Mouse (Mus musculus) kidney, postnatal 0 days (tissue): ENCODE results near the gene Ppfibp2. TPM values are rescaled to one million over a fixed set of nuclear protein-coding genes. Genes with fewer than 3 reads are reported as not detected.
A peak's percentile ranks its signal among the peaks of the same experiment; 100 is the strongest.

Experiments used
- ATAC-seq: fragments of 200-750 bp; cut with Nextera tagmentation; replicated peaks from 2 replicates; pipeline ENCODE4 v1.8.0; 2017; ENCODE audit warnings: low read depth, moderate number of reproducible peaks, moderate TSS enrichment, moderate library complexity; ENCODE audit not compliant: low FRiP score
- DNase-seq: peaks from one replicate; pipeline ENCODE4 v3.0.0-alpha.2; 2016; ENCODE audit warnings: low spot score
- H3K27ac ChIP-seq: fragments of 300-500 bp; sonication (generic); 2 replicates; pipeline ENCODE4 v1.5.1; 2014; ENCODE audit warnings: mild to moderate bottlenecking
- H3K27me3 ChIP-seq: fragments of 300-500 bp; sonication (generic); 2 replicates; pipeline ENCODE4 v1.6.1; 2014; ENCODE audit warnings: low read length, mixed read lengths; ENCODE audit not compliant: insufficient read depth
- H3K36me3 ChIP-seq: fragments of 300-500 bp; sonication (generic); 2 replicates; pipeline ENCODE4 v1.6.1; 2014; ENCODE audit warnings: low read length, mixed read lengths; ENCODE audit not compliant: insufficient read depth
- H3K4me1 ChIP-seq: fragments of 300-500 bp; sonication (generic); replicated peaks from 2 replicates; pipeline ENCODE4 v1.6.1; 2014; ENCODE audit warnings: antibody characterized with exemption, low read length, mixed read lengths; ENCODE audit not compliant: insufficient read depth
- H3K4me2 ChIP-seq: fragments of 300-500 bp; sonication (generic); 2 replicates; pipeline ENCODE4 v1.6.1; 2014; ENCODE audit warnings: mild to moderate bottlenecking, low read length, moderate library complexity, mixed read lengths
- H3K4me3 ChIP-seq: fragments of 300-500 bp; sonication (generic); replicated peaks from 2 replicates; pipeline ENCODE4 v1.5.1; 2014; ENCODE audit warnings: low read depth, low read length
- H3K9ac ChIP-seq: fragments of 300-500 bp; sonication (generic); 2 replicates; pipeline ENCODE4 v1.6.1; 2014; ENCODE audit warnings: low read depth, low read length
- H3K9me3 ChIP-seq: fragments of 300-500 bp; sonication (generic); replicated peaks from 2 replicates; pipeline ENCODE4 v1.6.1; 2016; ENCODE audit warnings: low read length, inconsistent platforms, mixed read lengths
- CTCF ChIP-seq: IDR thresholded peaks from 2 replicates; pipeline ENCODE4 v1.5.1; 2016; ENCODE audit warnings: antibody characterized with exemption, low read depth, mild to moderate bottlenecking, moderate library complexity
- WGBS: fragments of 180-500 bp; shearing (Covaris S2); extraction: QIAGEN DNeasy Blood & Tissue Kit; methylation state at CpG from one replicate; pipeline ENCODE4 v1.1.7; 2014; 5-methylcytosine and 5-hydroxymethylcytosine counted together
- polyA plus RNA-seq: library from polyadenylated mRNA; unstranded; fragments of >200 nt; fragmentation: Nextera tagmentation; extraction: Ambion mirVana; gene quantifications from 2 replicates; pipeline ENCODE4 v1.2.1, GENCODE M21; 2015

Gene Ppfibp2
- polyA plus RNA-seq, 1 experiment from 2014 or later: 8.3 TPM

GRCm38 (mm10) chr7:107680151-107680852, 85.3 kb downstream of the Ppfibp2 start:
- no peak overlapping the region for H3K4me3 ChIP-seq
- H3K36me3 ChIP-seq: no peaks in the 10 kb centered on the region
- H3K4me1 ChIP-seq: no peaks in the 10 kb centered on the region
- no peaks in the 10 kb centered on the region for H3K27me3 ChIP-seq
- no peaks in the 10 kb centered on the region for H3K9me3 ChIP-seq
- no peak overlapping the region for H3K4me2 ChIP-seq
- H3K27ac ChIP-seq: no peak overlapping the region
- ATAC-seq (no peak), DNase-seq (no peak)
- 49% methylated on average over 6 of the region's 6 CpGs for WGBS
- no peak for TF ChIP-seq CTCF
- no peak overlapping the region for H3K9ac ChIP-seq

- Histone ChIP-seq H3K27ac (no peak overlapping the region), H3K4me3 (no peak overlapping the region), H3K27me3 (no peaks in the 10 kb centered on the region), H3K36me3 (no peaks in the 10 kb centered on the region), H3K4me2 (no peak overlapping the region), H3K9me3 (no peaks in the 10 kb centered on the region), H3K9ac (no peak overlapping the region), H3K4me1 (no peaks in the 10 kb centered on the region)
- ATAC-seq (no peak), DNase-seq (no peak)
- 69% methylated on average over 2 of the region's 2 CpGs for WGBS
- TF ChIP-seq CTCF: no peak
Observed at GRCm38 (mm10) chr7:107681306-107681705, 86.3 kb downstream of the Ppfibp2 start.

- Histone ChIP-seq H3K4me3 (no peak overlapping the region), H3K4me1 (no peaks in the 10 kb centered on the region; the same call in 1 of the 2 replicates), H3K27me3 (no peaks in the 10 kb centered on the region), H3K4me2 (no peak overlapping the region), H3K27ac (no peak overlapping the region), H3K9ac (no peak overlapping the region), H3K9me3 (no peaks in the 10 kb centered on the region), H3K36me3 (no peaks in the 10 kb centered on the region)
- 52% methylated on average over 4 of the region's 4 CpGs for WGBS
- TF ChIP-seq CTCF: no peak
- no peak for DNase-seq
- ATAC-seq: no peak
Observed at GRCm38 (mm10) chr7:107683162-107683561, 88.2 kb downstream of the Ppfibp2 start.

GRCm38 (mm10) chr7:107683622-107684021, 88.6 kb downstream of the Ppfibp2 start:
- no peak for TF ChIP-seq CTCF
- H3K4me3 ChIP-seq: no peak overlapping the region
- no peak overlapping the region for H3K9ac ChIP-seq
- no peak overlapping the region for H3K27ac ChIP-seq
- no peak overlapping the region for H3K4me2 ChIP-seq
- H3K4me1 ChIP-seq: no peaks in the 10 kb centered on the region; the same call in 1 of the 2 replicates
- no peaks in the 10 kb centered on the region for H3K27me3 ChIP-seq
- no peaks in the 10 kb centered on the region for H3K9me3 ChIP-seq
- no peak for DNase-seq
- no peak for ATAC-seq
- H3K36me3 ChIP-seq: no peaks in the 10 kb centered on the region
- WGBS: 80% methylated on average over 3 of the region's 3 CpGs

GRCm38 (mm10) chr7:107685238-107685954, 90.4 kb downstream of the Ppfibp2 start:
- Histone ChIP-seq H3K9ac (no peak overlapping the region), H3K4me3 (no peak overlapping the region), H3K9me3 (no peaks in the 10 kb centered on the region), H3K36me3 (no peaks in the 10 kb centered on the region), H3K27me3 (no peaks in the 10 kb centered on the region), H3K4me1 (no peaks in the 10 kb centered on the region; the same call in 1 of the 2 replicates), H3K4me2 (no peak overlapping the region), H3K27ac (0 out of 2 replicates have a peak overlapping the region, but pooled peaks have one; percentile 25)
- DNase-seq (no peak), ATAC-seq (peak; percentile 12; the same call in 1 of the 2 replicates)
- TF ChIP-seq CTCF: no peak
- 75% methylated on average over 8 of the region's 8 CpGs for whole genome bisulfite sequencing

- TF ChIP-seq CTCF: no peak
- Histone ChIP-seq H3K9ac (no peak overlapping the region), H3K36me3 (no peaks in the 10 kb centered on the region), H3K4me1 (no peaks in the 10 kb centered on the region; the same call in 1 of the 2 replicates), H3K9me3 (no peaks in the 10 kb centered on the region), H3K27ac (0 out of 2 replicates have a peak overlapping the region, but pooled peaks have one; percentile 25), H3K27me3 (no peaks in the 10 kb centered on the region), H3K4me2 (no peak overlapping the region), H3K4me3 (no peak overlapping the region)
- WGBS: 68% methylated on average over 7 of the region's 7 CpGs
- ATAC-seq: peak; percentile 76; the same call in 1 of the 2 replicates
- no peak for DNase-seq
Observed at GRCm38 (mm10) chr7:107685955-107686285, 90.9 kb downstream of the Ppfibp2 start.
